Mouse (Mus musculus) intestine, postnatal 0 days (tissue): ENCODE measurements at regions not wholly inside any gene's neighbourhood (a gene's known extent, or its start where the extent isn't known, plus 50 kb on each side); places are given as distances from the start of the nearest gene placed in this dataset.
"Not testable (repeated sequence)": the region's sequence is repeated elsewhere in the genome, so short reads cannot be mapped to it uniquely, and the experiment has no call there.

Experiments used
- ATAC-seq: fragments of 200-750 bp; cut with Nextera tagmentation; 2 replicates; pipeline ENCODE4 v1.8.0; 2017; ENCODE audit warnings: mild to moderate bottlenecking, moderate TSS enrichment, moderate library complexity
- H3K27ac ChIP-seq: fragments of 300-500 bp; sonication (generic); 2 replicates; pipeline ENCODE4 v1.5.1; 2014; ENCODE audit warnings: mild to moderate bottlenecking, low read depth, low read length, moderate library complexity
- H3K27me3 ChIP-seq: fragments of 300-500 bp; sonication (generic); replicated peaks from 2 replicates; pipeline ENCODE4 v1.6.1; 2014; ENCODE audit warnings: low read length, mixed read lengths; ENCODE audit not compliant: control insufficient read depth, insufficient read depth
- H3K36me3 ChIP-seq: fragments of 300-500 bp; sonication (generic); 2 replicates; pipeline ENCODE4 v1.6.1; 2014; ENCODE audit warnings: mild to moderate bottlenecking, moderate library complexity; ENCODE audit not compliant: control insufficient read depth, insufficient read depth
- H3K4me1 ChIP-seq: fragments of 300-500 bp; sonication (generic); replicated peaks from 2 replicates; pipeline ENCODE4 v1.6.1; 2014; ENCODE audit warnings: antibody characterized with exemption, low read length, mixed read lengths; ENCODE audit not compliant: control insufficient read depth, insufficient read depth
- H3K4me2 ChIP-seq: fragments of 300-500 bp; sonication (generic); replicated peaks from 2 replicates; pipeline ENCODE4 v1.6.1; 2014; ENCODE audit warnings: low read depth, mild to moderate bottlenecking, moderate library complexity
- H3K4me3 ChIP-seq: fragments of 300-500 bp; sonication (generic); 2 replicates; pipeline ENCODE4 v1.5.1; 2014; ENCODE audit warnings: low read depth, low read length
- H3K9ac ChIP-seq: fragments of 300-500 bp; sonication (generic); 2 replicates; pipeline ENCODE4 v1.6.1; 2014; ENCODE audit warnings: mild to moderate bottlenecking, low read depth, low read length
- H3K9me3 ChIP-seq: fragments of 300-500 bp; sonication (generic); 2 replicates; pipeline ENCODE4 v1.6.1; 2016; ENCODE audit warnings: mixed run types; ENCODE audit not compliant: control insufficient read depth
- CTCF ChIP-seq: sonication (generic); IDR thresholded peaks from 2 replicates; pipeline ENCODE4 v1.5.1; 2016; ENCODE audit warnings: low read depth, mild to moderate bottlenecking, control low read depth, antibody characterized with exemption, moderate library complexity
- WGBS: fragments of 180-500 bp; shearing (Covaris S2); extraction: QIAGEN DNeasy Blood & Tissue Kit; methylation state at CpG from one replicate; pipeline ENCODE4 v1.1.7; 2014; 5-methylcytosine and 5-hydroxymethylcytosine counted together

DNA sequence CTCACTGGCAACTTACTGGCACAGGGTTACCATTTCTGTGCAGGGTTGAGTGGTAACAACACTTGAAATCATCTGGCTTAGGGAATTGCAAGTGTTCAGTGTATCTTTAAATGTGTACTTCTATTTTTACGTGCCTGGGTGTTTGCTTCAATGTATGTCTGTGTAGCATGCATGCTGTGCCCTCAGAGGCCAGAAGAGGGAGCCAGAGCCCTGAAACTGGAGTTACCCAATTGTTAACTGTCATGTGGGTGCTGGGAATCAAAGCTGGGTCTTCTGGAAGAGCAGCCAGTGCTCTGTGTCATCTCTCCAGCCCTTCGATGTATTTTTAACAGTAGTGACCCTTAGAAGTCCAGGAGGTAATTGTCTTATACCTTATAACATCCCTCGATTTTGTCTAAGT is 58.2 kb upstream of the Cdk6 start:
- peak; percentile 35 for TF ChIP-seq CTCF
- H3K4me3 ChIP-seq: no peak overlapping the region
- H3K27me3 ChIP-seq: no peaks in the 10 kb centered on the region
- no peak for ATAC-seq
- H3K4me2 ChIP-seq: no peak overlapping the region
- WGBS: 84% methylated on average over 3 of the region's 3 CpGs
- H3K9ac ChIP-seq: no peak overlapping the region
- no peaks in the 10 kb centered on the region for H3K4me1 ChIP-seq
- H3K27ac ChIP-seq: no peak overlapping the region
- no peaks in the 10 kb centered on the region for H3K9me3 ChIP-seq
- H3K36me3 ChIP-seq: no peaks in the 10 kb centered on the region

DNA sequence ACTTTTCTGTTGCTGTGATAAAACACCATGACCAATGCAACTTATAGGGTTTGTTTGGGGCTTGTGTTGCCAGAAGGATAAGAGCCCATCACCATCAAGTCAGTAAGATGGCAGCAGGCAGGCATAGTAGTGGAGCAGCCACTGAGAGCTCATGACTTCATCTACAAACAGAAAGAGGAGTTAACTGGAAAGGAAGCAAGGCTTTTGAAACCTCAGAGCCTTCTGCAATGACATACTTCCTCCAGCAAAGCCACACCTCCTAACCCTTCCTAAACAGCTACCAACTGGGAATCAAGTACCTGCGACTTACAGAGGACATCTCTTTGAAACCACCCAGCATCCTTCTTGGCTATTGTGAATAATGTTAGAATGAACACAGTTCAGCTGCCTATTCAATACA is 57.0 kb upstream of the Cdk6 start:
- H3K9ac ChIP-seq, H3K36me3 ChIP-seq, H3K4me1 ChIP-seq, H3K9me3 ChIP-seq, ATAC-seq, H3K4me2 ChIP-seq, H3K27ac ChIP-seq, H3K27me3 ChIP-seq, H3K4me3 ChIP-seq: not testable (repeated sequence)
- WGBS: 90% methylated on average over 1 of the region's 1 CpGs

DNA sequence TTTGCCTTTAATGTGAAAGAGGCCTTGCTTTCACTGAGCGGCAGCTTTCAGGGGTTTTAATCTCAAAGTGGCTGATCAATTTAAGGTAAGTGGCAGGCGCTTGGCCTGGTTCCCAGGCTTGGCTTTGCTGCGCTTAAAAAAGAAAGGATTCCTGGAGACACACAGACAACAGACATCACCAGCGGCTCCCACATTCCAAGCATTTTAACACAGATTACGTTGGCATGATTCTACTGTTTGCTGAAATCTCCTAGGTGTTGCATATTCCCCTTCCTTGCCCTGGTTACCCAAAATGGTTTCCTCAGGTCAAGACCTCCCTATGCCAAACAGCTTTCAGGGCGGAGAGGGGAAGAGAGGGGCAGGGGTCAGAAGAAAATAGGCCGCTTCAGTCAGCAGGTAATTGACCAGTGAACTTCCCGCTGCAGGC is 51.3 kb upstream of the Cdk6 start:
- WGBS: 47% methylated on average over 8 of the region's 8 CpGs
- not testable (repeated sequence) for H3K9me3 ChIP-seq, H3K4me2 ChIP-seq, H3K9ac ChIP-seq, H3K4me3 ChIP-seq, ATAC-seq, H3K36me3 ChIP-seq, H3K27me3 ChIP-seq, H3K27ac ChIP-seq, H3K4me1 ChIP-seq
